Mouse (Mus musculus): ENCODE results near the gene Gm2174. TPM values are rescaled to one million over a fixed set of nuclear protein-coding genes. Genes with fewer than 3 reads are reported as not detected.

The Gm2174 gene
- polyA plus RNA-seq, 1 experiment, result 3.3 TPM

DNA sequence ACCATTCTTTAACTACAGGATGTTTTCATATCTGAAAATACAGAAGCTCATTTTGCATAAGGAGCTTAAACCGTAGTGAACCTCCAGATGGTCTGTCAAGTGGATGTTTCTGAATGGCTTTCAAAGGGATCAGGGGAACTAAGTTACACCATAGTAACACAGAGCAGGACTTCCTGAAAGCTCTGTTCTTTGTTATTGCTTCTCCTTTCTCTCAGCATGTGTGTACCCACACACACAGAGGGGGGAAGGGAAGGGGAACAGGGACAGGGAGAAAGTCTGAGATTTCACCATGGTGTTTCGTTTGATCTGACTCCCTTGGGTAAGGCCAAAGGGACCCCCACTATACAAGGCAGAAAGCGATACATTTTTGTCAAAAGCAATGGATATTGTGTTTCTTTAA, 34.1 kb downstream of the Gm2174 start:
- Histone ChIP-seq H3K4me3 (ENCODE audit: insufficient read depth, low read length) (no peak overlapping the region), H3K4me1 (ENCODE audit: control insufficient read depth, insufficient read depth, low read length) (no peaks in the 10 kb centered on the region), H3K27ac (ENCODE audit: insufficient read depth, low read length) (no peak overlapping the region)
- TF ChIP-seq CTCF (IDR thresholded peaks at IDR 0.05; ENCODE audit: borderline replicate concordance, insufficient read depth, low read length) (no peak), POLR2A (IDR thresholded peaks at IDR 0.05; ENCODE audit: low read depth, low read length) (no peak)

DNA sequence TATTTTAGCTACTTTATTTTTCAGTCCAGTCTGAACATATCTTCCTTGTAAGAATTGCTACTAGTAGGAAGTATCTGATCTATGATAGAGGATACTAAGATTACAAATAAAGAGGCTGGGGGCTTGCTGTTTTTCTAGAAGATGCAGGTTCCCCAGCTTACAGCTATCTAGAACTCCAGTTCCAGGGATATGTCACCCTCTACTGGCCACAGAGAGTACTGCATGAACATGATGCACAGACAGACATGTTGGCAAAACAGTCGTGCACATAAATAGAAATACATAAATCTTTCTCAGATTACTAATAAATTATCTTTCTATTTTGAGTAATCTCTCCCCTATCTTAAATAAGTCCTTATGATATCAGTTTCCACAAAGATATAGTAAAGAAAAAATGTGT, 42.0 kb downstream of the Gm2174 start:
- Histone ChIP-seq H3K4me3 (ENCODE audit: insufficient read depth, low read length) (no peak overlapping the region), H3K4me1 (ENCODE audit: control insufficient read depth, insufficient read depth, low read length) (no peaks in the 10 kb centered on the region), H3K27ac (ENCODE audit: insufficient read depth, low read length) (no peak overlapping the region)
- TF ChIP-seq CTCF (IDR thresholded peaks at IDR 0.05; ENCODE audit: borderline replicate concordance, insufficient read depth, low read length) (no peak), POLR2A (IDR thresholded peaks at IDR 0.05; ENCODE audit: low read depth, low read length) (no peak)

DNA sequence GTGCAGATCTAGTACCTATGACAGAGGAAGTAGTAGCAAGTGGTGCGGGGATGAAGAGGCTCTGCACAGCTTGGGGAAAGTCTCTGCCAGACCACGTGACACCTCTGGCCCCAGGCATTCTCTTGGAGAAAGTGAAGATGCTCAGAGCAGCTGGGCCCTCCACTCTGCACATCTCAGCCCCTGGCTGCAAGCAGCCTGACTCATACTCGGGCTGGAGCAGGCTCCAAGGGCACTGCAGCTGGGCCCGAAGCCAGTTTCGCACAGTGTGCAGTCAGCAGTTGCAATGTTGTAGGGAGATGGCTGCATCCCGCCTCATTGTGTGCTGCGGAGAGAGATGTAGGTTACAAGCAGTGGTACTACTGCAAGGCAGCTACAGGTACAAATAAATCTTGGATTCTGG, 49.5 kb downstream of the Gm2174 start:
- H3K4me3 ChIP-seq (ENCODE audit: insufficient read depth, low read length), result no peak overlapping the region
- no peak for TF ChIP-seq POLR2A (IDR thresholded peaks at IDR 0.05; ENCODE audit: low read depth, low read length)
- TF ChIP-seq CTCF (IDR thresholded peaks at IDR 0.05; ENCODE audit: borderline replicate concordance, insufficient read depth, low read length), result no peak
- no peak overlapping the region for H3K27ac ChIP-seq (ENCODE audit: insufficient read depth, low read length)
- no peaks in the 10 kb centered on the region for H3K4me1 ChIP-seq (ENCODE audit: control insufficient read depth, insufficient read depth, low read length)

Other genes with a start within 250 kb of the Gm2174 start
- gene Gm773, start 235.1 kb upstream of the Gm2174 start, polyA plus RNA-seq (2011; ENCODE audit: insufficient read length, low read depth, missing spikeins), result not detected in 2 replicates
- 10.7 and 12.3 TPM in 2 replicates for gene Zfp449, start 101.6 kb upstream of the Gm2174 start, polyA plus RNA-seq (2011; ENCODE audit: insufficient read length, low read depth, missing spikeins)
- 0.75 TPM in 1 of 2 replicates, not detected in the other for gene Smim10l2a, start 73.4 kb upstream of the Gm2174 start, polyA plus RNA-seq (2011; ENCODE audit: insufficient read length, low read depth, missing spikeins)
- 10.2 and 16.1 TPM in 2 replicates for gene Ints6l, start 6.9 kb downstream of the Gm2174 start, polyA plus RNA-seq (2011; ENCODE audit: insufficient read length, low read depth, missing spikeins)
- gene Gm10477, start 76.8 kb downstream of the Gm2174 start, polyA plus RNA-seq (2011; ENCODE audit: insufficient read length, low read depth, missing spikeins), result not detected in 2 replicates
- gene Gm648, start 101.6 kb downstream of the Gm2174 start, polyA plus RNA-seq (2011; ENCODE audit: insufficient read length, low read depth, missing spikeins), result not detected in 2 replicates
- gene Mmgt1, start 150.1 kb downstream of the Gm2174 start, polyA plus RNA-seq (2011; ENCODE audit: insufficient read length, low read depth, missing spikeins), result 37.8 and 52.5 TPM in 2 replicates
- gene Slc9a6, start 161.8 kb downstream of the Gm2174 start, polyA plus RNA-seq (2011; ENCODE audit: insufficient read length, low read depth, missing spikeins), result 19.0 and 24.2 TPM in 2 replicates

Data from embryonic fibroblast, embryonic 13.5 days (primary cell).